Mouse (Mus musculus): ENCODE data around the gene Dcxr.

- TF ChIP-seq POLR2A (IDR thresholded peaks at IDR 0.05; ENCODE audit: borderline replicate concordance, control insufficient read depth, low read depth, low read length) (no peak), CTCF (IDR thresholded peaks at IDR 0.05; ENCODE audit: control insufficient read depth, insufficient read depth, low read length) (no peak)
These were observed 7.8 kb downstream of the Dcxr start for GRCm38 (mm10) chr11:120719242-120719641.

Data from bone marrow, adult 2 months (tissue).